Mouse (Mus musculus): ENCODE results near the gene Dek. TPM values are rescaled to one million over a fixed set of nuclear protein-coding genes. Genes with fewer than 3 reads are reported as not detected.

The Dek gene
- polyA plus RNA-seq, 1 experiment from 2014 or later: 187 TPM

GRCm38 (mm10) chr13:47104146-47104545 lies 1.9 kb downstream of the Dek start:
- H3K9ac ChIP-seq (ENCODE audit: low read depth, low read length): no peak overlapping the region
- no peak for DNase-seq (ENCODE audit: low spot score)
- H3K27me3 ChIP-seq (ENCODE audit: insufficient read depth, low read length): no peaks in the 10 kb centered on the region
- H3K4me1 ChIP-seq (replicated peaks; ENCODE audit: insufficient read depth, low read length): peaks cover 8% of the 10 kb centered on the region
- H3K9me3 ChIP-seq (replicated peaks; ENCODE audit: low read length): no peaks in the 10 kb centered on the region
- H3K4me2 ChIP-seq (ENCODE audit: low read length): peak overlapping the region; percentile 71
- H3K36me3 ChIP-seq (ENCODE audit: insufficient read depth, low read length): peaks cover 5% of the 10 kb centered on the region; the same call in 1 of the 2 replicates
- TF ChIP-seq CTCF (IDR thresholded peaks at IDR 0.05; ENCODE audit: low read depth): no peak
- peak overlapping the region; percentile 83 for H3K4me3 ChIP-seq (replicated peaks; ENCODE audit: low read depth, low read length)
- no peak overlapping the region for H3K27ac ChIP-seq
- 29% methylated on average over 2 of the region's 2 CpGs for WGBS
- no peak for ATAC-seq (replicated peaks; ENCODE audit: low FRiP score, low read depth)

- no peak overlapping the region for H3K9ac ChIP-seq (ENCODE audit: low read depth, low read length)
- peaks cover 8% of the 10 kb centered on the region for H3K4me1 ChIP-seq (replicated peaks; ENCODE audit: insufficient read depth, low read length)
- H3K27me3 ChIP-seq (ENCODE audit: insufficient read depth, low read length): no peaks in the 10 kb centered on the region
- 89% methylated on average over 2 of the region's 2 CpGs for WGBS
- no peaks in the 10 kb centered on the region for H3K9me3 ChIP-seq (replicated peaks; ENCODE audit: low read length)
- DNase-seq (ENCODE audit: low spot score) (no peak), ATAC-seq (replicated peaks; ENCODE audit: low FRiP score, low read depth) (no peak)
- H3K4me2 ChIP-seq (ENCODE audit: low read length): no peak overlapping the region
- H3K36me3 ChIP-seq (ENCODE audit: insufficient read depth, low read length): peaks cover 27% of the 10 kb centered on the region
- H3K27ac ChIP-seq: no peak overlapping the region
- H3K4me3 ChIP-seq (replicated peaks; ENCODE audit: low read depth, low read length): no peak overlapping the region
- TF ChIP-seq CTCF (IDR thresholded peaks at IDR 0.05; ENCODE audit: low read depth): no peak
Measured at GRCm38 (mm10) chr13:47100587-47100986, 5.4 kb downstream of the Dek start.

- WGBS: 41% methylated on average over 7 of the region's 7 CpGs
- H3K9ac ChIP-seq (ENCODE audit: low read depth, low read length): no peak overlapping the region
- TF ChIP-seq CTCF (IDR thresholded peaks at IDR 0.05; ENCODE audit: low read depth): no peak
- H3K4me3 ChIP-seq (replicated peaks; ENCODE audit: low read depth, low read length): no peak overlapping the region
- H3K27me3 ChIP-seq (ENCODE audit: insufficient read depth, low read length): no peaks in the 10 kb centered on the region
- no peak overlapping the region for H3K4me2 ChIP-seq (ENCODE audit: low read length)
- no peaks in the 10 kb centered on the region for H3K9me3 ChIP-seq (replicated peaks; ENCODE audit: low read length)
- no peak for DNase-seq (ENCODE audit: low spot score)
- H3K4me1 ChIP-seq (replicated peaks; ENCODE audit: insufficient read depth, low read length): peaks cover 8% of the 10 kb centered on the region
- no peak overlapping the region for H3K27ac ChIP-seq
- H3K36me3 ChIP-seq (ENCODE audit: insufficient read depth, low read length): peaks cover 37% of the 10 kb centered on the region
- ATAC-seq (replicated peaks; ENCODE audit: low FRiP score, low read depth): no peak
Measured at GRCm38 (mm10) chr13:47099265-47099664, 6.7 kb downstream of the Dek start.

GRCm38 (mm10) chr13:47096591-47096990 lies 9.4 kb downstream of the Dek start:
- H3K4me1 ChIP-seq (replicated peaks; ENCODE audit: insufficient read depth, low read length): no peaks in the 10 kb centered on the region
- H3K9me3 ChIP-seq (replicated peaks; ENCODE audit: low read length): no peaks in the 10 kb centered on the region
- peaks cover 38% of the 10 kb centered on the region for H3K36me3 ChIP-seq (ENCODE audit: insufficient read depth, low read length)
- no peak overlapping the region for H3K9ac ChIP-seq (ENCODE audit: low read depth, low read length)
- H3K27me3 ChIP-seq (ENCODE audit: insufficient read depth, low read length): no peaks in the 10 kb centered on the region
- H3K4me2 ChIP-seq (ENCODE audit: low read length): no peak overlapping the region
- ATAC-seq (replicated peaks; ENCODE audit: low FRiP score, low read depth) (no peak), DNase-seq (ENCODE audit: low spot score) (no peak)
- no peak overlapping the region for H3K27ac ChIP-seq
- TF ChIP-seq CTCF (IDR thresholded peaks at IDR 0.05; ENCODE audit: low read depth): no peak
- 84% methylated on average over 2 of the region's 2 CpGs for WGBS
- H3K4me3 ChIP-seq (replicated peaks; ENCODE audit: low read depth, low read length): no peak overlapping the region

- Histone ChIP-seq H3K4me3 (replicated peaks; ENCODE audit: low read depth, low read length) (no peak overlapping the region), H3K36me3 (ENCODE audit: insufficient read depth, low read length) (peaks cover 44% of the 10 kb centered on the region), H3K9me3 (replicated peaks; ENCODE audit: low read length) (no peaks in the 10 kb centered on the region), H3K4me1 (replicated peaks; ENCODE audit: insufficient read depth, low read length) (no peaks in the 10 kb centered on the region), H3K9ac (ENCODE audit: low read depth, low read length) (no peak overlapping the region), H3K4me2 (ENCODE audit: low read length) (no peak overlapping the region), H3K27ac (no peak overlapping the region), H3K27me3 (ENCODE audit: insufficient read depth, low read length) (no peaks in the 10 kb centered on the region)
- no peak for TF ChIP-seq CTCF (IDR thresholded peaks at IDR 0.05; ENCODE audit: low read depth)
- 95% methylated on average over 2 of the region's 2 CpGs for WGBS
- no peak for DNase-seq (ENCODE audit: low spot score)
- ATAC-seq (replicated peaks; ENCODE audit: low FRiP score, low read depth): no peak
Measured at GRCm38 (mm10) chr13:47093791-47094190, 12.2 kb downstream of the Dek start.

- H3K4me1 ChIP-seq (replicated peaks; ENCODE audit: insufficient read depth, low read length): no peaks in the 10 kb centered on the region
- H3K9me3 ChIP-seq (replicated peaks; ENCODE audit: low read length): no peaks in the 10 kb centered on the region
- WGBS: 86% methylated on average over 2 of the region's 2 CpGs
- ATAC-seq (replicated peaks; ENCODE audit: low FRiP score, low read depth) (no peak), DNase-seq (ENCODE audit: low spot score) (no peak)
- H3K27ac ChIP-seq: no peak overlapping the region
- no peak overlapping the region for H3K4me2 ChIP-seq (ENCODE audit: low read length)
- no peak overlapping the region for H3K4me3 ChIP-seq (replicated peaks; ENCODE audit: low read depth, low read length)
- H3K9ac ChIP-seq (ENCODE audit: low read depth, low read length): no peak overlapping the region
- no peaks in the 10 kb centered on the region for H3K27me3 ChIP-seq (ENCODE audit: insufficient read depth, low read length)
- TF ChIP-seq CTCF (IDR thresholded peaks at IDR 0.05; ENCODE audit: low read depth): no peak
- peaks cover 26% of the 10 kb centered on the region for H3K36me3 ChIP-seq (ENCODE audit: insufficient read depth, low read length)
Measured at GRCm38 (mm10) chr13:47089271-47089670, 16.7 kb downstream of the Dek start.

- Histone ChIP-seq H3K9ac (ENCODE audit: low read depth, low read length) (no peak overlapping the region), H3K4me1 (replicated peaks; ENCODE audit: insufficient read depth, low read length) (no peaks in the 10 kb centered on the region), H3K4me2 (ENCODE audit: low read length) (no peak overlapping the region), H3K4me3 (replicated peaks; ENCODE audit: low read depth, low read length) (no peak overlapping the region), H3K27me3 (ENCODE audit: insufficient read depth, low read length) (no peaks in the 10 kb centered on the region), H3K27ac (no peak overlapping the region), H3K36me3 (ENCODE audit: insufficient read depth, low read length) (peaks cover 26% of the 10 kb centered on the region), H3K9me3 (replicated peaks; ENCODE audit: low read length) (no peaks in the 10 kb centered on the region)
- DNase-seq (ENCODE audit: low spot score) (no peak), ATAC-seq (replicated peaks; ENCODE audit: low FRiP score, low read depth) (no peak)
- no peak for TF ChIP-seq CTCF (IDR thresholded peaks at IDR 0.05; ENCODE audit: low read depth)
- WGBS: 100% methylated on average over 1 of the region's 1 CpGs
Measured at GRCm38 (mm10) chr13:47088433-47088832, 17.6 kb downstream of the Dek start.

Measured in kidney, postnatal 0 days (tissue).